Mouse (Mus musculus) hindbrain, postnatal 0 days (tissue): ENCODE measurements at regions not wholly inside any gene's neighbourhood (a gene's known extent, or its start where the extent isn't known, plus 50 kb on each side); places are given as distances from the start of the nearest gene placed in this dataset.

Experiments
- ATAC-seq: fragments of 200-750 bp; cut with Nextera tagmentation; 2 replicates; pipeline ENCODE4 v1.8.0; 2017; ENCODE audit warnings: mild to moderate bottlenecking, moderate TSS enrichment, moderate library complexity
- DNase-seq: peaks from one replicate; pipeline ENCODE4 v3.0.0-alpha.2; 2015; ENCODE audit warnings: low spot score
- H3K27ac ChIP-seq: fragments of 300-500 bp; sonication (generic); 2 replicates; pipeline ENCODE4 v1.5.1; 2014; ENCODE audit warnings: mild to moderate bottlenecking
- H3K27me3 ChIP-seq: fragments of 300-500 bp; sonication (generic); 2 replicates; pipeline ENCODE4 v1.6.1; 2014; ENCODE audit warnings: low read length, mixed read lengths; ENCODE audit not compliant: insufficient read depth
- H3K36me3 ChIP-seq: fragments of 300-500 bp; sonication (generic); 2 replicates; pipeline ENCODE4 v1.6.1; 2014; ENCODE audit warnings: low read length, mixed read lengths; ENCODE audit not compliant: insufficient read depth
- H3K4me1 ChIP-seq: fragments of 300-500 bp; sonication (generic); 2 replicates; pipeline ENCODE4 v1.6.1; 2014; ENCODE audit warnings: antibody characterized with exemption, low read length, mixed read lengths; ENCODE audit not compliant: insufficient read depth
- H3K4me2 ChIP-seq: fragments of 300-500 bp; sonication (generic); 2 replicates; pipeline ENCODE4 v1.6.1; 2014; ENCODE audit warnings: low read depth, mild to moderate bottlenecking, low read length, moderate library complexity, mixed read lengths
- H3K4me3 ChIP-seq: fragments of 300-500 bp; sonication (generic); 2 replicates; pipeline ENCODE4 v1.5.1; 2014; ENCODE audit warnings: low read length
- H3K9ac ChIP-seq: fragments of 300-500 bp; sonication (generic); replicated peaks from 2 replicates; pipeline ENCODE4 v1.6.1; 2014; ENCODE audit warnings: mild to moderate bottlenecking, low read length, moderate library complexity, mixed read lengths
- H3K9me3 ChIP-seq: fragments of 300-500 bp; sonication (generic); 2 replicates; pipeline ENCODE4 v1.6.1; 2016; ENCODE audit warnings: low read length, mixed read lengths
- CTCF ChIP-seq: IDR thresholded peaks from 2 replicates; pipeline ENCODE4 v1.5.1; 2016; ENCODE audit warnings: antibody characterized with exemption, control low read depth, low read depth
- WGBS: fragments of 180-500 bp; shearing (Covaris S2); extraction: QIAGEN DNeasy Blood & Tissue Kit; methylation state at CpG from one replicate; pipeline ENCODE4 v1.1.7; 2014; 5-methylcytosine and 5-hydroxymethylcytosine counted together

- 81% methylated on average over 6 of the region's 6 CpGs for WGBS
- no peak overlapping the region for H3K9ac ChIP-seq
- H3K9me3 ChIP-seq: no peaks in the 10 kb centered on the region
- no peak for ATAC-seq
- no peak overlapping the region for H3K4me2 ChIP-seq
- no peak overlapping the region for H3K27ac ChIP-seq
- no peaks in the 10 kb centered on the region for H3K27me3 ChIP-seq
- TF ChIP-seq CTCF: no peak
- no peak for DNase-seq
- no peaks in the 10 kb centered on the region for H3K36me3 ChIP-seq
- H3K4me3 ChIP-seq: no peak overlapping the region
- no peaks in the 10 kb centered on the region for H3K4me1 ChIP-seq
Measured at GRCm38 (mm10) chr15:96930531-96930930, 125.2 kb downstream of the Slc38a4 start.

GRCm38 (mm10) chr15:96929788-96930187, 126.0 kb downstream of the Slc38a4 start:
- no peak for ATAC-seq
- Histone ChIP-seq H3K27ac (no peak overlapping the region), H3K4me3 (no peak overlapping the region), H3K27me3 (no peaks in the 10 kb centered on the region), H3K36me3 (no peaks in the 10 kb centered on the region), H3K4me2 (no peak overlapping the region), H3K9me3 (no peaks in the 10 kb centered on the region), H3K9ac (no peak overlapping the region), H3K4me1 (no peaks in the 10 kb centered on the region)
- TF ChIP-seq CTCF: no peak
- no peak for DNase-seq
- 76% methylated on average over 4 of the region's 4 CpGs for WGBS

GRCm38 (mm10) chr15:96928692-96929091, 127.1 kb downstream of the Slc38a4 start:
- TF ChIP-seq CTCF: no peak
- no peaks in the 10 kb centered on the region for H3K4me1 ChIP-seq
- H3K27ac ChIP-seq: no peak overlapping the region
- H3K36me3 ChIP-seq: no peaks in the 10 kb centered on the region
- no peaks in the 10 kb centered on the region for H3K27me3 ChIP-seq
- no peaks in the 10 kb centered on the region for H3K9me3 ChIP-seq
- H3K9ac ChIP-seq: no peak overlapping the region
- no peak for ATAC-seq
- no peak overlapping the region for H3K4me3 ChIP-seq
- 94% methylated on average over 4 of the region's 4 CpGs for WGBS
- no peak for DNase-seq
- H3K4me2 ChIP-seq: no peak overlapping the region

GRCm38 (mm10) chr15:96927674-96928073, 128.1 kb downstream of the Slc38a4 start:
- Histone ChIP-seq H3K4me1 (no peaks in the 10 kb centered on the region), H3K27me3 (no peaks in the 10 kb centered on the region), H3K4me2 (no peak overlapping the region), H3K9ac (no peak overlapping the region), H3K27ac (no peak overlapping the region), H3K9me3 (no peaks in the 10 kb centered on the region), H3K4me3 (no peak overlapping the region), H3K36me3 (no peaks in the 10 kb centered on the region)
- WGBS: 89% methylated on average over 4 of the region's 4 CpGs
- ATAC-seq (no peak), DNase-seq (no peak)
- TF ChIP-seq CTCF: no peak

- Histone ChIP-seq H3K4me3 (no peak overlapping the region), H3K36me3 (no peaks in the 10 kb centered on the region), H3K4me2 (no peak overlapping the region), H3K4me1 (no peaks in the 10 kb centered on the region), H3K27ac (no peak overlapping the region), H3K9ac (no peak overlapping the region), H3K27me3 (no peaks in the 10 kb centered on the region), H3K9me3 (no peaks in the 10 kb centered on the region)
- WGBS: 59% methylated on average over 1 of the region's 1 CpGs
- ATAC-seq (no peak), DNase-seq (no peak)
- TF ChIP-seq CTCF: no peak
Measured at GRCm38 (mm10) chr15:96926660-96927059, 129.1 kb downstream of the Slc38a4 start.

- H3K4me3 ChIP-seq: no peak overlapping the region
- no peak overlapping the region for H3K4me2 ChIP-seq
- H3K9ac ChIP-seq: no peak overlapping the region
- no peaks in the 10 kb centered on the region for H3K36me3 ChIP-seq
- H3K27ac ChIP-seq: no peak overlapping the region
- no peaks in the 10 kb centered on the region for H3K9me3 ChIP-seq
- TF ChIP-seq CTCF: no peak
- 90% methylated on average over 7 of the region's 7 CpGs for WGBS
- DNase-seq: no peak
- no peak for ATAC-seq
- H3K27me3 ChIP-seq: no peaks in the 10 kb centered on the region
- no peaks in the 10 kb centered on the region for H3K4me1 ChIP-seq
Measured at GRCm38 (mm10) chr15:96916586-96916985, 139.2 kb downstream of the Slc38a4 start.

- no peaks in the 10 kb centered on the region for H3K9me3 ChIP-seq
- no peak overlapping the region for H3K4me2 ChIP-seq
- no peak for ATAC-seq
Measured at GRCm38 (mm10) chr15:96915544-96915943, 140.2 kb downstream of the Slc38a4 start.

More at GRCm38 (mm10) chr15:96915544-96915943, 140.2 kb downstream of the Slc38a4 start:
- Histone ChIP-seq H3K36me3 (no peaks in the 10 kb centered on the region), H3K27ac (no peak overlapping the region), H3K27me3 (no peaks in the 10 kb centered on the region), H3K4me1 (no peaks in the 10 kb centered on the region), H3K4me3 (no peak overlapping the region), H3K9ac (no peak overlapping the region)
- TF ChIP-seq CTCF: no peak
- 86% methylated on average over 10 of the region's 10 CpGs for WGBS
- DNase-seq: no peak
